Mouse (Mus musculus): ENCODE results near the gene Arl6ip6.

- TF ChIP-seq CTCF (IDR thresholded peaks at IDR 0.05; ENCODE audit: low read depth) (no peak), EP300 (IDR thresholded peaks at IDR 0.05; ENCODE audit: low read depth) (no peak)
These were observed 44.7 kb upstream of the Arl6ip6 start for GRCm38 (mm10) chr2:53146852-53147251.
